Mouse (Mus musculus): ENCODE data around the gene Pomt1. TPM values are rescaled to one million over a fixed set of nuclear protein-coding genes. Genes with fewer than 3 reads are reported as not detected.

Pomt1 gene
- polyA plus RNA-seq, 1 experiment from 2014 or later: 24.4 TPM

- Histone ChIP-seq H3K36me3 (ENCODE audit: control insufficient read depth, insufficient read depth, low read length) (peaks cover 97% of the 10 kb centered on the region), H3K4me1 (ENCODE audit: control insufficient read depth, insufficient read depth, low read length) (no peaks in the 10 kb centered on the region), H3K9me3 (ENCODE audit: control insufficient read depth, low read length) (no peaks in the 10 kb centered on the region), H3K27ac (ENCODE audit: low read depth, low read length) (no peak overlapping the region), H3K9ac (ENCODE audit: low read depth, low read length) (no peak overlapping the region), H3K4me2 (replicated peaks; ENCODE audit: low read depth, low read length) (no peak overlapping the region), H3K27me3 (ENCODE audit: control insufficient read depth, insufficient read depth, low read length) (no peaks in the 10 kb centered on the region), H3K4me3 (ENCODE audit: low read length) (no peak overlapping the region)
- WGBS: 84% methylated on average over 11 of the region's 11 CpGs
- ATAC-seq (ENCODE audit: low FRiP score, low TSS enrichment): no peak
These were observed 35.7 kb upstream of the Pomt1 start for GRCm38 (mm10) chr2:32200712-32201111.

- no peak overlapping the region for H3K27ac ChIP-seq (ENCODE audit: low read depth, low read length)
- no peaks in the 10 kb centered on the region for H3K9me3 ChIP-seq (ENCODE audit: control insufficient read depth, low read length)
- H3K4me3 ChIP-seq (ENCODE audit: low read length): no peak overlapping the region
- no peaks in the 10 kb centered on the region for H3K4me1 ChIP-seq (ENCODE audit: control insufficient read depth, insufficient read depth, low read length)
- no peak for ATAC-seq (ENCODE audit: low FRiP score, low TSS enrichment)
- H3K27me3 ChIP-seq (ENCODE audit: control insufficient read depth, insufficient read depth, low read length): no peaks in the 10 kb centered on the region
- H3K9ac ChIP-seq (ENCODE audit: low read depth, low read length): no peak overlapping the region
- 84% methylated on average over 7 of the region's 7 CpGs for WGBS
- peaks cover 97% of the 10 kb centered on the region for H3K36me3 ChIP-seq (ENCODE audit: control insufficient read depth, insufficient read depth, low read length)
- H3K4me2 ChIP-seq (replicated peaks; ENCODE audit: low read depth, low read length): no peak overlapping the region
These were observed 34.9 kb upstream of the Pomt1 start for GRCm38 (mm10) chr2:32201527-32201926.

- ATAC-seq (ENCODE audit: low FRiP score, low TSS enrichment): no peak
- Histone ChIP-seq H3K27ac (ENCODE audit: low read depth, low read length) (no peak overlapping the region), H3K27me3 (ENCODE audit: control insufficient read depth, insufficient read depth, low read length) (no peaks in the 10 kb centered on the region), H3K9ac (ENCODE audit: low read depth, low read length) (no peak overlapping the region), H3K9me3 (ENCODE audit: control insufficient read depth, low read length) (no peaks in the 10 kb centered on the region), H3K36me3 (ENCODE audit: control insufficient read depth, insufficient read depth, low read length) (peaks cover 98% of the 10 kb centered on the region), H3K4me3 (ENCODE audit: low read length) (no peak overlapping the region), H3K4me1 (ENCODE audit: control insufficient read depth, insufficient read depth, low read length) (no peaks in the 10 kb centered on the region), H3K4me2 (replicated peaks; ENCODE audit: low read depth, low read length) (no peak overlapping the region)
- WGBS: 95% methylated on average over 13 of the region's 13 CpGs
These were observed 32.5 kb upstream of the Pomt1 start for GRCm38 (mm10) chr2:32203853-32204252.

DNA sequence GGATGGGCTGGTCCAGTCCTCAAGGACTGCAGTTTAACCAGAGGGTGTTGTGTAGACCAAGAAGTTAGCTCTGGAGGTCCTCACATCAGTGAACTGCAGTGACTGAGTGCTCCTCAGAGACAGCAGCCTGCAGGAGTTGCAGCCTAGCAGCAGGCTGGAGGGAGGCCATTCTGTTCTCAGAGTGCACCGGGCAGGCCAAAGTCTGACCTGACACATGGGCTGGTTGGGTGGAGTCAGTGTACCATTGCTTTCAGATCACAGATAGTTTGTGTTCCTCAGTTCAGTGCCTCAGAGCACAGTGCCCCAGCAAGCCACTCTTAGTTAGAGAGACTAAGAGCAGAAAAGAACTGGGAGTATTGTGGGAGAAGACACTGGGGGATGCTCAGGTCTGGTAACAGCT lies 28.7 kb upstream of the Pomt1 start:
- Histone ChIP-seq H3K4me1 (ENCODE audit: control insufficient read depth, insufficient read depth, low read length) (no peaks in the 10 kb centered on the region), H3K9ac (ENCODE audit: low read depth, low read length) (no peak overlapping the region), H3K4me2 (replicated peaks; ENCODE audit: low read depth, low read length) (no peak overlapping the region), H3K27ac (ENCODE audit: low read depth, low read length) (no peak overlapping the region), H3K27me3 (ENCODE audit: control insufficient read depth, insufficient read depth, low read length) (no peaks in the 10 kb centered on the region), H3K9me3 (ENCODE audit: control insufficient read depth, low read length) (no peaks in the 10 kb centered on the region), H3K36me3 (ENCODE audit: control insufficient read depth, insufficient read depth, low read length) (peaks cover 97% of the 10 kb centered on the region), H3K4me3 (ENCODE audit: low read length) (no peak overlapping the region)
- WGBS: 95% methylated on average over 1 of the region's 1 CpGs
- no peak for ATAC-seq (ENCODE audit: low FRiP score, low TSS enrichment)

- no peaks in the 10 kb centered on the region for H3K4me1 ChIP-seq (ENCODE audit: control insufficient read depth, insufficient read depth, low read length)
- ATAC-seq (ENCODE audit: low FRiP score, low TSS enrichment): no peak
- H3K9ac ChIP-seq (ENCODE audit: low read depth, low read length): no peak overlapping the region
- peaks cover 99% of the 10 kb centered on the region for H3K36me3 ChIP-seq (ENCODE audit: control insufficient read depth, insufficient read depth, low read length)
- WGBS: 91% methylated on average over 8 of the region's 8 CpGs
- no peak overlapping the region for H3K27ac ChIP-seq (ENCODE audit: low read depth, low read length)
- no peaks in the 10 kb centered on the region for H3K27me3 ChIP-seq (ENCODE audit: control insufficient read depth, insufficient read depth, low read length)
- H3K4me3 ChIP-seq (ENCODE audit: low read length): no peak overlapping the region
- H3K4me2 ChIP-seq (replicated peaks; ENCODE audit: low read depth, low read length): no peak overlapping the region
- H3K9me3 ChIP-seq (ENCODE audit: control insufficient read depth, low read length): no peaks in the 10 kb centered on the region
These were observed 24.7 kb upstream of the Pomt1 start for GRCm38 (mm10) chr2:32211689-32212088.

DNA sequence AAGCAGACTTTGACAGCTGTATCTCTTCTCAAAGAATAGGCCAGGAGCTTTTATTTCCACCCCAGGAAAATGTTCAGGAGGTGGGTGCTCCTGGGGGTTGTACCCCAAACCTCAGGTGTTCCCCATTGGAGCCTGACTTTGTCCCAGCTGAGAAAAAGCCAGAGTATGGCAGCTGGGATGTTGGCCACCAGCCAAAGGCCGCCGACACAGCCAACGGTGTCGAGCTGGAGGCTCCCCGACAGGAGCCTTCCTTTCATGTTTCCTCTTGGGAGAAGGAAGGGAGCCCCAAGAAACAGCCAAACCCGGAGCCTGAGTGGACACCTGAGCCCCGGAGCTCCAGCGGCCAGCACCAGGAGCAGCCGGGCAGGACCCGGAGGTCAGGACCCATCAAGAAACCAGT lies 23.4 kb upstream of the Pomt1 start:
- Histone ChIP-seq H3K4me1 (ENCODE audit: control insufficient read depth, insufficient read depth, low read length) (no peaks in the 10 kb centered on the region), H3K9me3 (ENCODE audit: control insufficient read depth, low read length) (no peaks in the 10 kb centered on the region), H3K4me2 (replicated peaks; ENCODE audit: low read depth, low read length) (no peak overlapping the region), H3K27me3 (ENCODE audit: control insufficient read depth, insufficient read depth, low read length) (no peaks in the 10 kb centered on the region), H3K4me3 (ENCODE audit: low read length) (no peak overlapping the region), H3K36me3 (ENCODE audit: control insufficient read depth, insufficient read depth, low read length) (peaks cover 99% of the 10 kb centered on the region), H3K9ac (ENCODE audit: low read depth, low read length) (no peak overlapping the region), H3K27ac (ENCODE audit: low read depth, low read length) (no peak overlapping the region)
- ATAC-seq (ENCODE audit: low FRiP score, low TSS enrichment): no peak
- WGBS: 80% methylated on average over 10 of the region's 10 CpGs

DNA sequence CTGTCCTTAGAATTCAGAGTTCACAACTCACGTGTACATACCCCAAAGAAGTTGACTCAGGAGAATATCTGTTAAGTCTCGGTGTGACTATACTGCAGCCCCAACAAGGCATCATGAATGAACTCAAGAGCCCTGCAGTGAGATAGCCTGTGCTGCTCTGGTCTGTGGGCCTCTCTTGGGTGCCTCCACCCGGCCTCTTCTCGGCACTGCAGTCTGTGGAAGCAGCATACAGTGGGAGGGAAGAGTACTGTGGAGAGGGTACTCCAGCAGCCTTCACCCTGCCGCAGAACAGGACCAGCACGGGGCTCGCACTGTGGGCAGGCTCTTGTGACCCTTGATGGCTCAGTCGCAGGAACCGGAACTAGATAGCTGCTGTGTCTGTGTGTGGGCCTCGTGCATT lies 20.8 kb upstream of the Pomt1 start:
- no peak for ATAC-seq (ENCODE audit: low FRiP score, low TSS enrichment)
- Histone ChIP-seq H3K27me3 (ENCODE audit: control insufficient read depth, insufficient read depth, low read length) (no peaks in the 10 kb centered on the region), H3K4me1 (ENCODE audit: control insufficient read depth, insufficient read depth, low read length) (no peaks in the 10 kb centered on the region), H3K9me3 (ENCODE audit: control insufficient read depth, low read length) (no peaks in the 10 kb centered on the region), H3K36me3 (ENCODE audit: control insufficient read depth, insufficient read depth, low read length) (peaks cover 99% of the 10 kb centered on the region), H3K4me3 (ENCODE audit: low read length) (no peak overlapping the region), H3K27ac (ENCODE audit: low read depth, low read length) (no peak overlapping the region), H3K4me2 (replicated peaks; ENCODE audit: low read depth, low read length) (no peak overlapping the region), H3K9ac (ENCODE audit: low read depth, low read length) (no peak overlapping the region)
- WGBS: 92% methylated on average over 10 of the region's 10 CpGs

GRCm38 (mm10) chr2:32216506-32216905 lies 19.9 kb upstream of the Pomt1 start:
- WGBS: 93% methylated on average over 10 of the region's 10 CpGs
- H3K4me1 ChIP-seq (ENCODE audit: control insufficient read depth, insufficient read depth, low read length): no peaks in the 10 kb centered on the region
- H3K9me3 ChIP-seq (ENCODE audit: control insufficient read depth, low read length): no peaks in the 10 kb centered on the region
- no peak overlapping the region for H3K4me2 ChIP-seq (replicated peaks; ENCODE audit: low read depth, low read length)
- H3K36me3 ChIP-seq (ENCODE audit: control insufficient read depth, insufficient read depth, low read length): peaks cover 100% of the 10 kb centered on the region
- H3K4me3 ChIP-seq (ENCODE audit: low read length): no peak overlapping the region
- no peaks in the 10 kb centered on the region for H3K27me3 ChIP-seq (ENCODE audit: control insufficient read depth, insufficient read depth, low read length)
- H3K27ac ChIP-seq (ENCODE audit: low read depth, low read length): no peak overlapping the region
- no peak for ATAC-seq (ENCODE audit: low FRiP score, low TSS enrichment)
- H3K9ac ChIP-seq (ENCODE audit: low read depth, low read length): no peak overlapping the region

- Histone ChIP-seq H3K4me3 (ENCODE audit: low read length) (no peak overlapping the region), H3K27ac (ENCODE audit: low read depth, low read length) (no peak overlapping the region), H3K4me1 (ENCODE audit: control insufficient read depth, insufficient read depth, low read length) (no peaks in the 10 kb centered on the region), H3K9ac (ENCODE audit: low read depth, low read length) (no peak overlapping the region), H3K9me3 (ENCODE audit: control insufficient read depth, low read length) (no peaks in the 10 kb centered on the region), H3K4me2 (replicated peaks; ENCODE audit: low read depth, low read length) (no peak overlapping the region), H3K27me3 (ENCODE audit: control insufficient read depth, insufficient read depth, low read length) (no peaks in the 10 kb centered on the region), H3K36me3 (ENCODE audit: control insufficient read depth, insufficient read depth, low read length) (peaks cover 100% of the 10 kb centered on the region)
- ATAC-seq (ENCODE audit: low FRiP score, low TSS enrichment): no peak
- whole genome bisulfite sequencing: 93% methylated on average over 8 of the region's 8 CpGs
These were observed 18.7 kb upstream of the Pomt1 start for GRCm38 (mm10) chr2:32217656-32218055.

- no peak for ATAC-seq (ENCODE audit: low FRiP score, low TSS enrichment)
These were observed 18.3 kb upstream of the Pomt1 start for GRCm38 (mm10) chr2:32218113-32218512.

More at GRCm38 (mm10) chr2:32218113-32218512, 18.3 kb upstream of the Pomt1 start:
- Histone ChIP-seq H3K36me3 (ENCODE audit: control insufficient read depth, insufficient read depth, low read length) (peaks cover 100% of the 10 kb centered on the region), H3K4me3 (ENCODE audit: low read length) (no peak overlapping the region), H3K4me2 (replicated peaks; ENCODE audit: low read depth, low read length) (no peak overlapping the region), H3K27me3 (ENCODE audit: control insufficient read depth, insufficient read depth, low read length) (no peaks in the 10 kb centered on the region), H3K9ac (ENCODE audit: low read depth, low read length) (no peak overlapping the region), H3K4me1 (ENCODE audit: control insufficient read depth, insufficient read depth, low read length) (no peaks in the 10 kb centered on the region), H3K9me3 (ENCODE audit: control insufficient read depth, low read length) (no peaks in the 10 kb centered on the region), H3K27ac (ENCODE audit: low read depth, low read length) (no peak overlapping the region)
- WGBS: 91% methylated on average over 5 of the region's 5 CpGs

Measured in kidney, embryonic 14.5 days (tissue).